Mouse (Mus musculus): Measurements from ENCODE around the gene Neo1. TPM values are rescaled to one million over a fixed set of nuclear protein-coding genes. Genes with fewer than 3 reads are reported as not detected.
"Not testable (repeated sequence)": the region's sequence is repeated elsewhere in the genome, so short reads cannot be mapped to it uniquely, and the experiment has no call there.

Neo1 gene
- polyA plus RNA-seq, 1 experiment from 2014 or later: 60.4 TPM

DNA sequence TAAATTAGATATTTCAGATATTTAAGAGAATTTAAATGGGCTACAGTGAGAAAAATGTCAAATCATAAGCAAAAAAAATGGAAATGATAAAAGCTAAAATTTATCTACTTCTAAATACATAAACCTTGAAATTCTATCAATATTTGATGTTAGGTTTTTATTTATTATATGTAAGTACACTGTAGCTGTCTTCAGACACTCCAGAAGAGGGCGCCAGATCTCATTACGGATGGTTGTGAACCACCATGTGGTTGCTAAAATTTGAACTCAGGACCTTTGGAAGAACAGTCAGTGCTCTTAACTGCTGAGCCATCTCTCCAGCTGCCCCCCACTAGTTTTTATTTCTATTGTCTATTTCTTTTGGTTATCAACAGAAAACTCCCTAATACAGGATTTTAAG is 65.1 kb downstream of the Neo1 start:
- H3K9ac ChIP-seq; H3K4me3 ChIP-seq; H3K9me3 ChIP-seq; H3K4me2 ChIP-seq (replicated peaks); H3K27me3 ChIP-seq (replicated peaks); H3K27ac ChIP-seq; H3K4me1 ChIP-seq; H3K36me3 ChIP-seq; ATAC-seq (ENCODE audit: low FRiP score, low read depth): not testable (repeated sequence)
- 91% methylated on average over 2 of the region's 2 CpGs for WGBS

DNA sequence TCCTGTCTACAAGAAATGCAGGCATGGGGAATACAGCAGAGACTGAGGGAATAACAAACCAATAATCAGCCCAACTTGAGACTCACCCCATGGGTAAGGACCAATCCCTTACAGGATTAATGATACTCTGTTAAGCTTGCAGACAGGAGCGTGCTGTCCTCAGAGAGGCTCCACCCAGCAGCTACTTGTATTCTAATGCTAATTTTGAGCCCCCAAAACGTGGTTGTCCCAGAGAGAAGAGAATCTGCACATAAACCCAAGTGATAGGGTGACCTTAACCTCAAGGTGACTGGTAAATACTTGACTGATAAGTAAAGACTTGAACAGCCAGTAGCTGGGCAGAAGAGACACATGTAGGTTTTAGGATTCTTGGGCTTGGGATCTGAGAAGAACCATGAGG is 68.9 kb downstream of the Neo1 start:
- H3K4me1 ChIP-seq: no peaks in the 10 kb centered on the region
- ATAC-seq (ENCODE audit: low FRiP score, low read depth): no peak
- no peak overlapping the region for H3K4me3 ChIP-seq
- no peak overlapping the region for H3K9ac ChIP-seq
- 40% methylated on average over 2 of the region's 2 CpGs for WGBS
- no peaks in the 10 kb centered on the region for H3K27me3 ChIP-seq (replicated peaks)
- no peak overlapping the region for H3K27ac ChIP-seq
- peaks cover 2% of the 10 kb centered on the region; the same call in 1 of the 2 replicates for H3K36me3 ChIP-seq
- H3K9me3 ChIP-seq: no peaks in the 10 kb centered on the region
- H3K4me2 ChIP-seq (replicated peaks): no peak overlapping the region

- no peak overlapping the region for H3K4me3 ChIP-seq
- 60% methylated on average over 3 of the region's 3 CpGs for WGBS
- H3K36me3 ChIP-seq: peaks cover 11% of the 10 kb centered on the region; the same call in 1 of the 2 replicates
- H3K27me3 ChIP-seq (replicated peaks): no peaks in the 10 kb centered on the region
- no peaks in the 10 kb centered on the region for H3K9me3 ChIP-seq
- H3K4me1 ChIP-seq: no peaks in the 10 kb centered on the region
- H3K9ac ChIP-seq: no peak overlapping the region
- ATAC-seq (ENCODE audit: low FRiP score, low read depth): no peak
- no peak overlapping the region for H3K4me2 ChIP-seq (replicated peaks)
- no peak overlapping the region for H3K27ac ChIP-seq
Observed at GRCm38 (mm10) chr9:58955507-58955906, 80.7 kb downstream of the Neo1 start.

DNA sequence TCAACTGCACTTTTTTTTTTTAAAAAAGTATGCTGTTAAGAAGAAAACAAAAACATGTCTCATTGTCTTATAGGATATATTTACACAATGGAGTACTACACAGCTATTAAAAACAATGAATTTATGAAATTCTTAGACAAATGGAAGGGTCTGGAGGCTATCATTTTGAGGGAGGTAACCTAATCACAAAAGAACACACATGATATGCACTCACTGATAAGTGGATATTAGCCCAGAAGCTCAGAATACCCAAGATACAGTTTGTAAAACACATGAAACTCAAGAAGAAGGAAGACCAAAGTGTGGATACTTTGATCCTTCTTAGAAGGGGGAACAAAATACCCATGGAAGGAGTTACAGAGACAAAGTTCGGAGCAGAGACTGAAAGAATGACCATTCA is 90.3 kb downstream of the Neo1 start:
- not testable (repeated sequence) for H3K4me1 ChIP-seq; H3K9me3 ChIP-seq; H3K9ac ChIP-seq; H3K27me3 ChIP-seq (replicated peaks); ATAC-seq (ENCODE audit: low FRiP score, low read depth); H3K27ac ChIP-seq; H3K4me3 ChIP-seq; H3K36me3 ChIP-seq; H3K4me2 ChIP-seq (replicated peaks)
- WGBS: 83% methylated on average over 1 of the region's 1 CpGs

DNA sequence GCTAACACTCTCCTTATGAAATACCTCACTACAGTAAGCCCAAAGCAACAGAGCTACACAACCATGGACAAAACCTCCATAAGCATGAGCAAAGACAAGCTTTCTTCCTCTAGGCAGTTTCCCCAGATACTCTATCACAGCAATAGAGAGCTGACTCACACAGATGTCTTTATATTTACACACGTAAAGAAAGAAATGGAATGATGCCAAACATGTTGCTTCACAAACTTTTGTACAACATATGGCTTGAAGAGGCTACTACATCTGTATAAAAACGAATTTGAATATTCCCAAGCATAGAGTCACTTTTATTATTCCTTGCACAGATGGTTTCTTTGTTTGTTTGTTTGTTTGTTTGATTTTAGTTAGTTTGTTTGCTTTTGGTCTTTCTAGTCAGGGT is 101.5 kb downstream of the Neo1 start:
- no peak overlapping the region for H3K27ac ChIP-seq
- no peak for ATAC-seq (ENCODE audit: low FRiP score, low read depth)
- 94% methylated on average over 2 of the region's 2 CpGs for WGBS
- no peaks in the 10 kb centered on the region for H3K4me1 ChIP-seq
- H3K4me2 ChIP-seq (replicated peaks): no peak overlapping the region
- no peak overlapping the region for H3K9ac ChIP-seq
- H3K36me3 ChIP-seq: peaks cover 6% of the 10 kb centered on the region; the same call in 1 of the 2 replicates
- no peak overlapping the region for H3K4me3 ChIP-seq
- no peaks in the 10 kb centered on the region for H3K27me3 ChIP-seq (replicated peaks)
- no peaks in the 10 kb centered on the region for H3K9me3 ChIP-seq

GRCm38 (mm10) chr9:58928103-58928502 is 108.1 kb downstream of the Neo1 start:
- H3K9me3 ChIP-seq: no peaks in the 10 kb centered on the region
- 25% methylated on average over 1 of the region's 1 CpGs for WGBS

GRCm38 (mm10) chr9:58902869-58903585 is 133.2 kb downstream of the Neo1 start:
- H3K27ac ChIP-seq: no peak overlapping the region
- H3K36me3 ChIP-seq: peaks cover 28% of the 10 kb centered on the region
- no peaks in the 10 kb centered on the region for H3K27me3 ChIP-seq (replicated peaks)
- no peaks in the 10 kb centered on the region for H3K9me3 ChIP-seq
- no peak overlapping the region for H3K9ac ChIP-seq
- no peak overlapping the region for H3K4me3 ChIP-seq
- no peaks in the 10 kb centered on the region for H3K4me1 ChIP-seq
- 74% methylated on average over 6 of the region's 6 CpGs for whole genome bisulfite sequencing
- ATAC-seq (ENCODE audit: low FRiP score, low read depth): no peak
- H3K4me2 ChIP-seq (replicated peaks): no peak overlapping the region

More at GRCm38 (mm10) chr9:58928103-58928502, 108.1 kb downstream of the Neo1 start:
- H3K4me1 ChIP-seq: no peaks in the 10 kb centered on the region
- H3K4me3 ChIP-seq: no peak overlapping the region
- H3K4me2 ChIP-seq (replicated peaks): no peak overlapping the region
- H3K27ac ChIP-seq: no peak overlapping the region
- peaks cover 10% of the 10 kb centered on the region; the same call in 1 of the 2 replicates for H3K36me3 ChIP-seq
- H3K27me3 ChIP-seq (replicated peaks): no peaks in the 10 kb centered on the region
- no peak overlapping the region for H3K9ac ChIP-seq
- ATAC-seq (ENCODE audit: low FRiP score, low read depth): no peak

GRCm38 (mm10) chr9:58899602-58900001 is 136.6 kb downstream of the Neo1 start:
- H3K9me3 ChIP-seq: no peaks in the 10 kb centered on the region

GRCm38 (mm10) chr9:58891840-58892640 is 144.2 kb downstream of the Neo1 start:
- WGBS: 94% methylated on average over 6 of the region's 6 CpGs

More at GRCm38 (mm10) chr9:58899602-58900001, 136.6 kb downstream of the Neo1 start:
- ATAC-seq (ENCODE audit: low FRiP score, low read depth): no peak
- no peak overlapping the region for H3K4me2 ChIP-seq (replicated peaks)
- H3K9ac ChIP-seq: no peak overlapping the region
- no peak overlapping the region for H3K4me3 ChIP-seq
- H3K27ac ChIP-seq: no peak overlapping the region
- H3K36me3 ChIP-seq: peaks cover 22% of the 10 kb centered on the region
- no peaks in the 10 kb centered on the region for H3K4me1 ChIP-seq
- H3K27me3 ChIP-seq (replicated peaks): no peaks in the 10 kb centered on the region

DNA sequence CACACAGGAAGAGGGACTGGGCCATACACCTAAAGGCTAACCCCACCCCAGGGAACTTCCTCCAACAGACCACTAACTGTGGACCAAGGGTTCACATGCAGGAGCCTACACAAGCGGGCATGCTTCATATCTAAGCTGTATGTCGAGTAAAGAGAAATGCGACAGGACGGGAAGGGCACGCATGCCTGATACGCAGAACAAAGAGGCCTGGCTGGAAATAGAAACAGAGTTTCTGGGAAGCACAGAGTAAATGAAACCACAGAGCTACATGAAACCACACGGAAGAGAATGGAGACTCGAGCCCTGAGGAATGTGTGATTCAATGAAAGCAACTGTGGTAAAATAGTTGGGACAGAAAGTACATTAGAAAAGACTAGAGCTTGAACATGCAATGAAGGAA is 145.3 kb downstream of the Neo1 start:
- Histone ChIP-seq H3K9ac (no peak overlapping the region), H3K4me2 (replicated peaks) (no peak overlapping the region), H3K9me3 (no peaks in the 10 kb centered on the region), H3K4me3 (no peak overlapping the region), H3K36me3 (peaks cover 57% of the 10 kb centered on the region), H3K27ac (no peak overlapping the region), H3K27me3 (replicated peaks) (no peaks in the 10 kb centered on the region), H3K4me1 (no peaks in the 10 kb centered on the region)
- 96% methylated on average over 8 of the region's 8 CpGs for WGBS
- ATAC-seq (ENCODE audit: low FRiP score, low read depth): no peak

More at GRCm38 (mm10) chr9:58891840-58892640, 144.2 kb downstream of the Neo1 start:
- Histone ChIP-seq H3K9me3 (no peaks in the 10 kb centered on the region), H3K4me2 (replicated peaks) (no peak overlapping the region), H3K4me3 (no peak overlapping the region), H3K9ac (no peak overlapping the region), H3K27me3 (replicated peaks) (no peaks in the 10 kb centered on the region), H3K36me3 (peaks cover 52% of the 10 kb centered on the region), H3K27ac (no peak overlapping the region), H3K4me1 (no peaks in the 10 kb centered on the region)
- ATAC-seq (ENCODE audit: low FRiP score, low read depth): no peak

DNA sequence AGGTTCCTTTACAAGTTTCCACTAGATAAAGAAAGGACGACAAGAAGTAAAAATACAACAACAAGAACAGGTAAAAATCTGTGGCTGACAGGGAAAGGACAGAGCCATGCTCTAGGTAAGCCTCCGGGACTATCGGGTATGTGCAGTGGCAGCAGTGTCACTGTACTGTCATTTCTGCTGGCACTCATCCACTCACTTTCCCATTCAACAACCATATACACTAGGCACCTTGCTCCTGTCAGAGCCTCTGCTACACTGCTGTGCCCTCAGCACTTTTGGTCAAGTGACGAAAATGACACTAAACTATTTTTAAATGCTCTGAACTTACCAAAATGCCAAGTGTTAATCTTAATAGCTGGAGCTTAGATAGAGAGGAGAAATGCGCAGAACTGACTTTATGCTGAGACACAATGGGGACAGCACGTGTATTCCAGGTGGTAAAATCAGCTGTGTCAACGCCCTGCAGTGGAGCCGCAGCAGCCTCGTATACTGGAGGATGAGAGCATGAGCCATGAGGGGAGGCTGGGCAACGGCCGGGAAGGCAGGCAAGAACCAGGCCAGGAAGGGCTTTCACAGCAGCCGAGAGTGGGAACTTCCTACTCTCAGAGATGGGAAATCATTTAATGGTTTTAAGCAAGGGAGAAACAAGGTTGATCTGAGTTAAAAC is 146.3 kb downstream of the Neo1 start:
- H3K4me1 ChIP-seq: no peaks in the 10 kb centered on the region
- H3K9me3 ChIP-seq: no peaks in the 10 kb centered on the region
- H3K27me3 ChIP-seq (replicated peaks): no peaks in the 10 kb centered on the region
- 88% methylated on average over 12 of the region's 12 CpGs for whole genome bisulfite sequencing
- no peak overlapping the region for H3K4me3 ChIP-seq
- no peak overlapping the region for H3K9ac ChIP-seq
- H3K4me2 ChIP-seq (replicated peaks): no peak overlapping the region
- H3K36me3 ChIP-seq: peaks cover 57% of the 10 kb centered on the region
- H3K27ac ChIP-seq: no peak overlapping the region
- ATAC-seq (ENCODE audit: low FRiP score, low read depth): no peak

DNA sequence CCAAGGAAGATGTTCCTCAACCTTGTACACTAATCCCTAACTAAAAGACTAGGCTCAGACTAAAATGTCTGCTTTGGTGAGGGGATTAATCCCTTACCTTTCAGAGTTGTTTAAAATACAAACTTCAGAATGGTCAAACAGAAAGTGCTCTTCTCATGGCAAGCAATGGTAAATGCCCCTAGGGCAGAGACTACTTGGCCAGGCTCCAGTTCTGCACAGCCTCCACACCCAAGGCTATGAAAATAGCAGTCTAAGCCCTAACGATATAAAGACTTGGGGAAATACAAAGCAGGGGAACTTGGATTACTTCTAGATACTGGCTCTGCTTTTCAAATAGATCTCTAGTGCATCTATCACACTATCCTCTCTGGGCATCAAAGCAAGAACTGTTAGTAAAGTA is 153.6 kb downstream of the Neo1 start:
- Histone ChIP-seq H3K27me3 (replicated peaks) (no peaks in the 10 kb centered on the region), H3K36me3 (peaks cover 44% of the 10 kb centered on the region), H3K27ac (no peak overlapping the region), H3K9me3 (no peaks in the 10 kb centered on the region), H3K4me3 (no peak overlapping the region), H3K4me2 (replicated peaks) (no peak overlapping the region), H3K4me1 (no peaks in the 10 kb centered on the region), H3K9ac (no peak overlapping the region)
- ATAC-seq (ENCODE audit: low FRiP score, low read depth): no peak
- 94% methylated on average over 1 of the region's 1 CpGs for WGBS
